Mouse (Mus musculus): ENCODE measurements around the gene Commd7. TPM values are rescaled to one million over a fixed set of nuclear protein-coding genes. Genes with fewer than 3 reads are reported as not detected.

Commd7 gene
- polyA plus RNA-seq, 1 experiment, result 33.4 TPM

DNA sequence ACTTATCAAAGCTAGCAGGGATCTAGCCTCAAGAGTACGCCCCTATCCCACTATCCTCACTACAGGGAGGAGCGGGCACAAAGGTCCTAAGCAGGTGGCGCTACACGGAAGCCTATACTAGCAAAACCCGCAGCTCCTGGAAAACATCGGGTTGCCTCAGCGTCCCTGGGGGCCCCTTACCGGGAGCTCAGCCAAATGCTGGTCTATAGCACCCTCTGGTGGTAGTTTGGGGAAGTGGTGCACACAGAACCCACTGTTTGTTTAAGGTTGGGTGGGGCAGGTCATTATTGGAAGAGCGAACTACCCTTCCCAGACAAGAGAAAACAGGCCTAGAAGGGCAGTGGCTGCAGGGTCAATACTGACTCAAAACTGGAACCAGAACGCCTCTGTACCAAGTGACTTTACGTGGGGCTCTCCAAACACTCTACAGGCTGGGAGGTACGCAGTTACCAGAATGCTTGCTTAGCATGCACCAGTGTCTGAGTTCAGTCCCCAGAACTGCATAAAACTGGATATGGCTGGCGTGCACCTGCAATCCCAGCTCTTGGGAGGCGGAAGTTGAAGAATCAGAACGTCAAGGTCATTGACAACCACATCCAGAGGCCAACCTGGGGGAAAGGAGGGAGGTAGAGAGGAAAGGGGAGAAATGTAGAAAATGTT, 45.9 kb downstream of the Commd7 start:
- peak; percentile 70 for DNase-seq (ENCODE audit: low spot score)

DNA sequence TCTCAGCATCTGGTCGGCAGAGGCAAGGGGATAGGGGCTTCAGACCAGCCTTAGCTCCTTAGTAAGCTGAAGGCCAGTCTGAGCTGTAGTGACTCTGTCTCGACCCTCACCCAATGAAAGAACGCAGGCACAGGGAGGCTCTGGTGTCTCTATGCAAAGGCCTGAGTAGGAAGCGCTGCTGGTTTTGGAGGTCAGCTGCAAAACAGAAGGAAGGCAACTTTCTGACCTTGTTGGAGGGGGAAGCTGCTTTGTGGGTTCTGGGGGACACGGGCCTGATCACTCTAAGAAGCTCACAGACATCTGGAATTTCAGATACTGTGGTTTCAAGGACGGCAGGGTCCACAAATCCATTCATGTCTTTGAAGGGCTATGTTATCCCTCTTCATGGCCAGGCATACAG, 46.6 kb downstream of the Commd7 start:
- DNase-seq (ENCODE audit: low spot score), result no peak

DNA sequence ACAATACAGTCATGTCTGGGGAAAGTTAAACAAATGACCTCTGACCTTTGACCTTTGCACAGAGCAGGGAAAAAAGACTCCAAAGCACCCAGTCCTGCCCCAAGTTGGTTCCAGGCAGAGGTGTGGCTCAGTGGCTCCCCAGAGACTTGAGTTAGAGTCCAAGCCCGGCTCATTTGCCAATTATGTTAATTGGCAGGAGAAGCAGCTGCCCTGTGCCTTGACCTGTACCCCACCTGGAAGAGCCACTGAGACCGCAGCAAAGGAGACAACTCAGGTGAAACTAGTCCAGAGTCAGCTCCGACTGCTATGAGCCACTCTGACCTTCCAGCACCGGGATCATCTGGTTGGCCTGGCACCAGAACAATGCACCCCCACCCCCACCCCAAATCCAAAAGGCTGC, 48.2 kb downstream of the Commd7 start:
- DNase-seq (ENCODE audit: low spot score), result no peak

DNA sequence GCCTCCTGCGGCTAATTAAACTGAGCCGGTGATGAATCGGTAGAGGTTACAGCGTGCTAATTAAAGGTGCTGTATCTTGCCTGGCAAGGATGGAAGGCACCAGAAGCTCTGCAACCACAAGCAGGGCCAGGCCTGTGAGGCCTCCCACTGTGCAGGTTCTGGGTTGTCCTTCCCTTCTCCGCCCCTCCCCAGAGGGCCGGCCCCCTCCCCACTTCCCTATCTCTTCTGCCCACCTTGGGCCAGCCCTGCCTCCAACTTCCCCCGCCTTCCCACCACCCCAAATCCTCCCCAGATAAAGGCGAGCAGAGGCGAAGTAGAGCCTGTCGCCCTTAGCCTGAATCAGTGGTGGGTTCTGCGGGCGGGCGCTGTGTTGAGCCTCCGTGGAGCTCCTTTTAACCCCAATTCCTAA, 48.9 kb downstream of the Commd7 start:
- no peak for DNase-seq (ENCODE audit: low spot score)

DNA sequence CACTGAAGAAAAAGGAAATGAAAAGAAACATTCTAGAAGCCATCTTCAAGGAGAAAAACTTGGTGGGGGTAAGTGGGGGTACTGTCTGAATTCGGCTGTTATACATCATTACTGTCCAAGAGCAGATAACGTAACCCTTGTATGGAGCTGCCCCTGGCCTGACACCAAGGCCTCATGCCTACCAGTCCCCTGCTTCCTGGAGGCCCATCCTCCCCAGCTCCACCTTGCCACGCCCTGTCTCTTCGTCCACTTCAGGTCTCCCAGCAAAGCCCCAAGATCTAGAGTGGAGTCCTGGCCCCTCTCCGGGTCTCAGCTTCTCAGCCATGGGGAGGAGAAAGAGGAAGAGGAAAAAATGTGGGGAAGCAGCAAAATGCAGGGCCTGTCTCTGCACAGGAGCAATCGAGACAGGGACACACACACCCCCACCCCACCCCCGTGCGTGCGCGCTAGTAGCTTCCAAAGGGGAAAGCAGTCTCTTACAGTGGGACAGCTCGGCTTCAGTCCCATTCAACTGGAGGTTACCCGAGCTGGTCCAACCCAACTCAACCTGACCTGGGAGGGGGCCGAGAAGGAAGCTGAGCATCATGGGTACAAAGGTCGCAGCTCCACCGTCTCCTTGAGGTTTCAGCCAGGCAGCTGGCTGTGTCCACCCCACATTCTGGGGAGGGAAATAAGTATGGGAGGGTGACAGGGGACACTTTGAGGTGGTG, 49.5 kb downstream of the Commd7 start:
- no peak for DNase-seq (ENCODE audit: low spot score)

DNA sequence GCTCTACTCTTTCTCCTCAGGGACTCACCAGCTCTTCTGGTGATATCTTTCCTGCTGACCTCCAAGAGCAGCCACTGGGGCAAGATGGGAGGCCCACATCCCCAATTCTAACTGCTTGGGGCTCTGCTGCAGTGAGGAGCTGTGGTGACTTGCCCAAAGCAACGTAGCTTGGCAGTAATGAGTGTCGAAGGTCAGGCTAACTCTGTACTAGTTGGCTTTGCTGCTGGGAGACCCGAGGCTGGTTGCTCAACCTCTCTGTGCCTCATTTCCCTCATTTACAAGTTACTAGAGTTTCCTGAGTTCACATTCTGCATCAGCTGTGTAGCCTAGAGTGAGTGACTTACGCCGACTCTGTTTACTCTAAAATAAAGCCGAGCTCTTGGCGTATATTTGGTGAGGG, 51.2 kb downstream of the Commd7 start:
- DNase-seq (ENCODE audit: low spot score), result no peak

DNA sequence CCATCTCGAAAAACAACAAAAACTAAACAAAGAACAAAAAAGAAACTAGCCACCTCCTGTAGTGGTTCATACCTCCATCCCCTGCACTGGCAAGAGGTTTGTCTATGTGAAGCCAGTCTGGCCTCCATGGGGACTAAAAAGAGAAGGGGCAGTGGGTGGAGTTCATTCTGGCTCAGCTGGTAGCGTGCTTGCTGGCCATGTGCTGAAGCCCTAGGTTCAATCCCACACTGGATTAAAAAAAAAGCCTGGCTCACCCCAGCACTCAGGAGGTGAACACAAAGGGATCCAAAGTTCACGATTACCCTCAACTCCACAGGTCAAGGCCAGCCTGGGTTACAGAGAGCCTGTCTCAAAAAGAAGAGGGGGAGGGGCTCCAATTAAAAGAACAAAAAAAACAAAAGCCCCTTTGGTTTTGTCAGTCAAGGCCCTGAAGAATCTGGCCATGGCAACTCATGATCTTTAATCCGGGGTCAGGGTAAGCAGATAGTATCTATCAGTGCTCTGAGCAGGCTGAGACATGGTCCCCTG, 52.1 kb downstream of the Commd7 start:
- no peak for DNase-seq (ENCODE audit: low spot score)

DNA sequence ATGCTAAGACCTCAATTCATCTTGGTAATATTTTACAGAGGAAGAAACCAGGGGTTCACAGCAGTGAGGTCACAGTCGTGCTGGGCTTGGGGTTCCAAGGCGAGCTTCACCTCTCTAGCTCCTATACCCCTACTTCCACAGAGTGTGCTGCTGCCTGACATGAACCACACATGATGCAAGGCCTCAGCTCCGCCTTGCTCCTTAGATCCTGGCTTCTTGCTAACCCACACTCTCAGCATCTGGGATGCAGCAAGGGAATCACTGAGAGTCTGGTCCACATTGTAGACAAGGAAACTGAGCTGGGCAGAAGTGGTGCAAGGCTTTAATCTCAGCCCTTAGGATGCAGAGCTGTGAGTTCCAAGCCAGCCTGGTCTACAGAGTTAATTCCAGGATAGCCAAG, 52.5 kb downstream of the Commd7 start:
- DNase-seq (ENCODE audit: low spot score), result no peak

DNA sequence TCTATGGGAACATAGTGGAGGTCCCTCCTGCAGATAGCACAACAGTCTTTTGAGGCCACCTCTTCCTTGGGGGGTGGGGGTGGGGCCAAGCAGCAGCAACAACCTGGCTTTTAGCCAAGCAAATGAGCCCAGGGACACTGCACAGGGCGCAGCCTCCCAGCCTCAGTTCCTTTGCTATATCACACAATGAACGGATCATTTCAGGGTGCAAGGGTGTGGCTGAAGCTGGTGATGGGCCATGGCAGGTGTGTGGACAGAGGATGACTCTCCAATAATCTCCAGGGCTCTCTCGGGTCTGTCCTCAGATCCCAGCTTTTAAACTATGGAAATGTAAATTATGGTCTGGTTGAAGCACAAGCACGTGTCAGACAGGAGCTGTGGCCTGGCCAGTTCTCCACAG, 55.5 kb downstream of the Commd7 start:
- DNase-seq (ENCODE audit: low spot score), result no peak

DNA sequence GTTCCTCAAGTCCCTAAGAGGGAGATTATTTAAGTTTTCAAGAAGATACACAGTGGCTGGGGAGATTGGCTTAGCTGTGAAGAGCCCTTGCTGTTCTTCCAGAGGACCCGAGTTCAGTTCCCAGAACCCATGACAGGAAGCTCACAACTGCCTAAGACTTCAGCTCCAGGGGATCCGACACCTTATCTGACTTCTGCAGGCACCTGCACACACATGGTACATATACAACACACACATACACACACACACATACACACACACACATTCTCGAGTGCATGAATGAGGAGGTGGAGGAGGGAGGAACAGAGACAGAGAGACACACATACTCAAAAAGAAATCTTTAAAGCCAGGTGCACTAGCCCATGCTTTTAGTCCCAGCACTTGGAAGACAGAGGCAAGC, 56.4 kb downstream of the Commd7 start:
- DNase-seq (ENCODE audit: low spot score), result no peak

DNA sequence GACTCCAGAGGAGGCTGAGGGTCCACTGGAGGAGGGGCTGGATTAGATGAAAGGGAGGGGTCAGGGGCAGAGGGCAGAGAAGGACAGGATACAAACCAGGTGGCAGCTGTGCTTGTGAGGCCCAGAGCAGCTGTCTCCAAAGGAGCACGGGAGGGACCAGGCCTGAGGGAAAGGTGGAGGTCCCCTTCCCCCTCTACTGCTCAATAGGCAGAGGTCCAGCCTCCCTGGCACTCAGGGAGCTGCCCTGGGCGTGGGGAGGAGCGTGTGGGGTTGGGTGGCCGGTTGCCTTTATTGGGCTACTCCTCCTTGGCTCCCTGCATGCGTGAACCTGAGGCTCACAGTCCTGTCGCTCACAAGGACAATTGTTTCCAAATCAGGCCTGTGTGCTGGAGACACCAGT, 57.0 kb downstream of the Commd7 start:
- DNase-seq (ENCODE audit: low spot score), result no peak

DNA sequence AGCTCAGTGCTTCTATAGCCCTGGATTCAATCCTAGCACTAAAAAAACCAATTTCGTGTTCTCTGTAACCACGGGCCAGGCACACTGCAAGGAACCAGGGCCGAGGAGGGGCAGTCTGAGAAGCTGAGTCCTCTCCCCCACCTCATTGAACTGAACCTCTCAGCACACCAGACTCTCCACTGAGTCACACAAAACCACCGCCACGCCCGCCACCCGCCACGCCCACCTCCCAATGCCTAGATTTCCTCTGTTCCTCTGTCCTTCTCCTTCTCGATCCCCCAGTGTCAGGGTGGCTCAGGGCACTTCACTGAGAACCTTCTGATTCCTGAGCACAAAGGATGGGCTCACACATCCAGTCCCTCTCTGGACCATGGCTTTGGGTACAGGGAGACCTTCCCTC, 59.5 kb downstream of the Commd7 start:
- no peak for DNase-seq (ENCODE audit: low spot score)

DNA sequence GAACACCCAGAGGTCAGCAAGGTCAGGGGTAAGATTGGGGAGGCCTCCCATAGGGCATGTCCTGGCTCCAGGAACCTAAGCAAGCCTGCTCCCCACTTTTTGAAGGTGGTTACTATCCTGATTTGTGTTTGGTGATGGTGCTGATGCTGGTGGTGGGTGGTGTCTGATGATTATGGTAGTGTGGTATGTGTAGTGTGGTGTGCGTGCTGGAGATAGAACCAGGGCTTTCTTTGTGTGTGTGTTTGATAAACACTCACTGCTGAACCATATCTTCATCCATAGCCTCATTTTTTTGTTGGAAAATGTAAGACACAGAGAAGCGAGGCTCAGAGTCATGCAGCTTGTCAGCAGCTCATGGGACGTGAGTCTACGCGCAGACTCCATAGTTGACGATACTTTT, 64.0 kb downstream of the Commd7 start:
- DNase-seq (ENCODE audit: low spot score), result no peak

DNA sequence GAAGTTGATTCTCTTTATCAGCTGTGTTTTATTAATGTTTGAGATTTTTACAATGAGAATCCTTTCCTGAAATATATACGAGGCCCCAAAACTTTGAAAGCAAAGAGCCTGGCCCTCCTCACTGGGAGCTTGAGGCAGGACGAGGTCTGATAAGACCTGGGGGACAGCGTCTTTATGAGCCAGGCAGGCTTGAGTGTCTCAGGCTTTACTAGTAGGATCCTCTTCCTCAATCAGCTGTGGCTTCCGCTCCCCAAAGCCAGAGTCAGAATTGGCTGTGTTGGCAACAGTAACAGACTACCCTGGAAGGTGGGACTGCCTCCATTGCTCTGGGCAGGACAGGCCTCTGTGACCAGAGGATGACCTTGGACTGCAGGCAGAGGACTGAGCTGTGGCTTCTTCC, 64.6 kb downstream of the Commd7 start:
- no peak for DNase-seq (ENCODE audit: low spot score)

Other genes starting within 250 kb of the Commd7 start
- gene 4930404H24Rik, start 140.0 kb downstream of the Commd7 start, polyA plus RNA-seq (2012; rRNA removed), result not detected in 2 replicates
- 11.7 and 15.8 TPM in 2 replicates for gene Nol4l, start 102.8 kb downstream of the Commd7 start, polyA plus RNA-seq (2012; rRNA removed)
- gene Dnmt3b, start 16.7 kb upstream of the Commd7 start, polyA plus RNA-seq (2012; rRNA removed), result 2.0 and 2.5 TPM in 2 replicates
- not detected in 2 replicates for gene Dnmt3c, start 63.9 kb upstream of the Commd7 start, polyA plus RNA-seq (2012; rRNA removed)
- gene Mapre1, start 108.5 kb upstream of the Commd7 start, polyA plus RNA-seq (2012; rRNA removed), result 37.1 and 43.2 TPM in 2 replicates
- gene Efcab8, start 147.2 kb upstream of the Commd7 start, polyA plus RNA-seq (2012; rRNA removed), result 0.29 and 0.37 TPM in 2 replicates
- not detected in 2 replicates for gene Sun5, start 238.3 kb upstream of the Commd7 start, polyA plus RNA-seq (2012; rRNA removed)
- gene Bpifb2, start 242.3 kb upstream of the Commd7 start, polyA plus RNA-seq (2012; rRNA removed), result not detected in 2 replicates

Measured in urinary bladder, adult 2 months (tissue).